Mouse (Mus musculus) retina, postnatal 1 day (tissue): ENCODE measurements around the gene Sez6l.

ENCODE experiments used
- DNase-seq: peaks from one replicate; pipeline ENCODE4 v3.0.0-alpha.2; 2012

Sez6l gene

GRCm38 (mm10) chr5:112381154-112381553 is 195.8 kb downstream of the Sez6l start:
- no peak for DNase-seq

DNA sequence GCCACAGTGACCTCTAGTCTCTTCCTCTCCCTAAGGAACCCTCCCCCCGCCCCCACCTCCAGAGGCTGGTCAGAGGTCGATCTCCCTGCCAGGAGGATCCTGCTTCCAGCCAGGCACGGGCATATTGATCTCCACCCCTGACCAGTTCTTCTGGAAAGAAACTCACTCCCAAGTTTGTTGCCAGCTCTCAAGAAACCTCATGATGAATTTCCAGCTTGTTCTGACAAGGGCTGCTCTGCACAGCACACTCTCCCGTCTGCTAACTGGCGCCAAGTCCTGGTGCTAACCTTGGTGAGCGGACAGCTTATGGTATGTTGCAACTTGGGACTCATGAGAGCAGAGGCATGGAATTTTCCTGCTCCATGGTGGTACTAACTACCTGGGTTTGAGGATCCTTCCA is 198.3 kb downstream of the Sez6l start:
- DNase-seq: no peak

- no peak for DNase-seq
Observed at GRCm38 (mm10) chr5:112377380-112377779, 199.6 kb downstream of the Sez6l start.

GRCm38 (mm10) chr5:112376111-112376510 is 200.9 kb downstream of the Sez6l start:
- no peak for DNase-seq

DNA sequence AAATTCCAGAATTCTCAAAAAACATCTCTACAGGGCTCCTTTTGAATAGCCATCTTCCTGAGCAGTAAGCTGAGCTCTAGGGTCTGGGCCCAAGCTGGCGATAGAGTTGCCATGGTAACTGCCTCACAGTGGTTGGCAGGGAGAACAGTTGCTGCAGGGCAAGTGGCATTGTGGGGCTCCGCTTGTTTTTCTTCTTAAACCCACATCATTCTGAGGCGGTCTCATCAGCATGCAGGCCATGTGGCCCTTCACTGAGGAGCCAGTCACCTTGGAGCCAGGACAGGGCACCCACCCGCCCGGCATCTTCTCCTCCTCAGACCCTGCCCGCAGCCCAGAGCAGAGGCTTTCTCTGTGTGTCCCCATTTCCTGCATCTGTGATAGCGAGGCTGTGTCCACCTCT is 205.1 kb downstream of the Sez6l start:
- peak; percentile 77 for DNase-seq

DNA sequence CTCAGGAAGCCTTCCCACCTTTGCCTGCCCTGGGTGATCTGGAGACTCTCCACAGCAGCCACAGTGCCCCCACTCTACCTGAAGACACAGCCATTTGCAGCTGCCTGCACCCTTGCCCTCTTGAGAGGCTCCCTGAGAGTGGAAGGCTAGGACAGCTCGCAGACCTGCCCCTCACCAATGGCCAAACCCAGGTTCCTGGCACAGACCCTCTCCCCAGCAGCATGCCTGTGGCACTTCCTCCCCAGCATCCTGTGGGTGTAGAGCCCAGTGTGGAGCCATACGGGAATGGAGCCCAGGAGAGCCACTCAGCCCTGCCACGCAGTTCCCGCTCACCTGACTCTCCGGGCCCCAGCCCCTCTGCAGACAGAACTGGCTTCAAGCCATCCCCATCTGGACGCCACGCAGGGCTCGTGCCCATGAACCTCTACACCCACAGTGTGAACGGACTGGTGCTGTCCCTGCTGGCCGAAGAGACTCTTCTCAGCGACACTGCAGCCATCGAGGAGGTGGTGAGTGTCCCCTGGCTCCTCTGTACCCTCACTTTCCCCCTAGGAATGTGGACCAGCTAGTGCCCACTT is 206.7 kb downstream of the Sez6l start:
- DNase-seq: no peak

DNA sequence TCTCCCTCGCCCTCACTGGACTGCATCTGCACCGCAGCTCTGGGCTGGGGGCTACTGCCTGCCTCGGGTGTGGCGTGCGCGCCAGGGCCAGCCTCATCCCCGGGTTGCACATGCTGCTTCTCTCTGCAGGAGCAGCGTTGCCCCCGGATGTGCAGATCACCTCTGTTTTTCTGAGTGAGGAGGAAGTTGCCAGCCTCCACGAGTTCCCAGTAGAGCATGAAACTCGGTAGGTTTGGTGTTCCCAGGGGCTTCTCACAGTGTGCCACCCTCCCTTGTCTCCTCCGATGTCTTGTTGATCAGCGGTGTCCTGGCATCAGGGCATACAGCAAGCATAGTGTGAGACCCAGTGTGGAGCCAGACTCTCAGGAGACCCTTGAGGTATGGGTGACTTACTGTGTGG is 207.7 kb downstream of the Sez6l start:
- DNase-seq: no peak
